Mouse (Mus musculus) CH12.LX (cell line): ENCODE measurements at regions not wholly inside any gene's neighbourhood (a gene's known extent, or its start where the extent isn't known, plus 50 kb on each side); places are given as distances from the start of the nearest gene placed in this dataset.

Experiments used
- POLR2A ChIP-seq: IDR thresholded peaks from 2 replicates; pipeline ENCODE4 v1.6.1; 2011; ENCODE audit warnings: low read depth, mild to moderate bottlenecking, improper control_type of control experiment, low read length
- ZC3H11A ChIP-seq: IDR thresholded peaks from 2 replicates; pipeline ENCODE4 v1.6.1; 2012; ENCODE audit warnings: low read depth, mild to moderate bottlenecking, inconsistent platforms, low read length, improper control_type of control experiment

DNA sequence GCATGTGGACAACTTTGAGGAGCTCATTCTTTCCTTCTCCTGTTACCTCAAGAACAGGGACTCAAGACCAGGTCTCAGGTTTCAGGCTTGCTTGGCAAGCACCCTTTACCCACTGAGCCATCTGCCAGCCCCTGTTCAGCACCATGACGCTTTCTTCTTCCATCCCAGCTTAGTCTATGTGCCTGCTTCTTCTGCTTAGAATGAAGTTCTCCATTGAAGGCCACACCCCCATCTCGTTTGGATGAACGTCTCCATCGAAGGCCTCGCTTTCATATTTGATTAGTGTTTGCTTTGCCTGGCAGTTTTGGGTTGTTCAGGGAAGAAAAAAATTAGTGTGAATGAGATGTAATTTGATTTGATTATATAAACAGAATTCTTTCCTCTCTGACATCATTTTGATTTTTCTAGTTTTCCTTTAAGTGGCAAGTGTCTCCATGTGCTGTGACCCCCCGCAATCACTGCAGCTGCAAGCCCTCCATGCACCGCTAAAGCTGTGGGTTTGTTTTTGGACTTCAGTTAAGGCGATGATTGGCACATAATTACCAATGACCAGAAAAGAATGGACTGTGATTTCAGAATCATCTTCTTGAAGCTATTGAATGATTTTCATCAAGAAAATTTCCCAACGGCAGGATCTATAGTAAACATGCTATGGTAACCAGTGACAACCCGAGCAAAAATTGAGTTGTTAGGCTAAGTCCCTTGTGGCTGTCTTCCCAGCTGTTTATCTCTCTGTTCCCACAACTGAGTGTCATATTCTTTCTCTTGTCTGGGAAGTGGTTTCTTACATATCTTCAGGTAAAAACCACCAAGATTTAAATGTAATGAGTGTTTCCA, 106.4 kb upstream of the D1Pas1 start:
- TF ChIP-seq POLR2A (no peak), ZC3H11A (no peak)
